Mouse (Mus musculus): ENCODE results near the gene Rnf8.
A peak's percentile ranks its signal among the peaks of the same experiment; 100 is the strongest.
"Not testable (repeated sequence)": the region's sequence is repeated elsewhere in the genome, so short reads cannot be mapped to it uniquely, and the experiment has no call there.

Rnf8 gene

DNA sequence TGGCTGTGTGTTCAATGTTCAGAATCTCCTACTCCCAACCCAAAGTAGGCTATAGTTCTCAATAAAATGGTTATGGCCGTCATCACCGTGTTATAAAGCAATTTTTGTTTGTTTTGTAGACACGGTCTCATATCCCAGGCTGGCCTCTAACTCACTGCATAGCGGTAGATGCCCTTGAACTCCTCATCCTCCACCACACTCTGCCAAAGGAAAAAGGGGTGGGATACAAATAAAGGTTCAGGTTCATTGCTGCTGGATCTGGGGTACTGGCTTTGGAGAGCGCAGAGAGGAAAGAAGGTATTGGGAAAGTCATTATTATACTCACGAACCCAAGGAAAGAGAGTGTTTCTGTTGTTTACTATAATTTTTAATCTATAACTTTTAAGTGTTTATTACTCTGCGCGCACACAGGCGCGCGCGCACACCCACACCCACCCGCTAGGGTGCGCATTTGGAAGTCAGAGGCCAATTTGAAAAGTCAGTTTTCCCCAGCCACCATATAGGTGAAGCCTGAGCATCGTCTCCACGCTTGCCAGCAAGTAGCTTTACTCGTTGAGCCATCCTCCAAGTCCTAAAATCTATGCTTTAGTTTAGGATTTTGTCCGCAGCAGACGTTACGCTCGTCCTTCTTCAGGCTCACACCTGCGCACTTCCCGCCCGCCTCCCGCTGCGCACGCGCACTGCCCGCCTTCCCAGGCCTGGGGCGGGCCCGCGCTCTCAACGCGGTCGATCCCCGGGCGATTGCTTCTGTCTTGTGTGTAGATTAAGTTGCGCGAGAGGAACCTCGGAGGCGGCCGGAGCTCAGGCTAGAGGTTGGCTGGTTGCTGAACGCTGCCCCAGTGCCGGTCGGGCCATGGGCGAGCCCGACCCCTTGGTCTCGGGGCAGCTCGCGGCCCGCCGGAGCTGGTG, at the start of gene Rnf8, which contains the start of gene Gm28043:
Rnf8 (plus strand) TSS at position 676 of the 909 bp plus-strand sequence.
Gm28043 (plus strand) TSS at position 762 of the 909 bp plus-strand sequence.
- peak; percentile 97 for DNase-seq (ENCODE audit: low read depth, low spot score)

GRCm38 (mm10) chr17:29565521-29565920, 49.1 kb upstream of the Rnf8 start:
- DNase-seq (ENCODE audit: low read depth, low spot score), result peak; percentile 54

GRCm38 (mm10) chr17:29568435-29568834, 46.2 kb upstream of the Rnf8 start:
- no peak for DNase-seq (ENCODE audit: low read depth, low spot score)

- DNase-seq (ENCODE audit: low read depth, low spot score), result no peak
Observed at GRCm38 (mm10) chr17:29569831-29570230, 44.8 kb upstream of the Rnf8 start.

DNA sequence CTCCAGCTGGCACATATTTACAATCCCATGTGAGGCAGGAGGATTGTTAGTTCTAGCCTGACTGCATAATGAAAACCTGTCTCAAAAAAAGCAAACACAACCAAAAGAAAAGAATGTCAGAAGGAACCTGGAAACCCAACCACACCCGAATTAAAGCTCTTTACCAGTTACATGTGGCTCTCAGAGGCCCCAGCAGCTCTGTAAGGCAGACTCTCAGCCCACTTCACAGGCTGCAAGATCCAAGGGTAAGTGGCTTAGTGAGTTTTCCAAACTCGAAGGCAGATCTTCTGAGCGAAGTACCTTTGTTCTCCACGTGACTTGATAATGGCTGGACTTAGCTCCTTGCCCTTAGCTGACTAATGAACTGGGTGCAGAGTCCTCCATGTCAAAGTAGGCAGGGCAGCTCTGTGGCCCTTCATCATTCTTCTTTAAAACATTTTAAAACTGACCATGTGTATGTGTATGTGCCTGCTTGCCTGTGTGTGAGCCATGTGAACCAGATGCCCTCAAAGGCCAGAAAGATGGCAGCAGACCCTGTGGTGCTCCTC, 34.9 kb upstream of the Rnf8 start:
- DNase-seq (ENCODE audit: low read depth, low spot score), result no peak

- DNase-seq (ENCODE audit: low read depth, low spot score), result no peak
Observed at GRCm38 (mm10) chr17:29583569-29583968, 31.0 kb upstream of the Rnf8 start.

DNA sequence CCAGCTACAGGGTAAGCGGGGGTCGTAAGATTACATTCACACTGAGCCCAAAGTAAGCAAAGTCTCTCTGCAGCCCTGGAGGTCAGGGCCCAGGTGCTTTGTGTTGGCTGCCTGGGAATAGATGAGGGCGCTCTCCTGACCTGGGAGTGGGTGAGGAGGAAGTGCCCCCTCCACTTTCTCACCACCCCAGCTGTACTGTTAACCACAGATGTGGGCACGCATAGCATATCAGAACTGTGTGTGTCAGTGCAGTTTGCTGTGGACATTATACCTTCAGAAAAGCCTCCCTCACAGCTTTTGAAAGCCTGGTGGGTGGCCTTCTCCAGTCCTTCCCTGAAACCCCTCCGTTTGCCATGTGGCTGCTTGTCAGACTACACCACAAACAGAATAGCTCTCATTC, 30.3 kb upstream of the Rnf8 start:
- no peak for DNase-seq (ENCODE audit: low read depth, low spot score)

DNA sequence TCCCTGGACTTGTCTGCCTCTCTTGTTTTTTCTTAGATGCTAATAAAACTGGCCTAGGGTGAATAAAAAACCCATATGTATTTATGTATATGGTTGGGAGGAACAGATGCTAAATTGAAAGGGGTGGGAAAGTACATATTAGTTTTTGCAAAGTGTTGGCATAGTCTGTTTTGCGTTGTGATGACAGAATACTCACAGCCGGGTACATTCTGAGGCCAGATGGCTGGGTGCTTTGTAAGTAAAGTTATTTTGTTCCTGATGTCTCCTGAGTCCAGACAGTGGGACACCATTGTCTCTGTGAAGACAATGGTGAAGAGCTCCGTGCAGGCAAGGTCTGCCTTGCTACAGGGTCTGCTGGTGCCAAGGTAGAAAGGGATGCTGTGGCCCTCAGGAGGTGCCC, 29.9 kb upstream of the Rnf8 start:
- no peak for DNase-seq (ENCODE audit: low read depth, low spot score)

DNA sequence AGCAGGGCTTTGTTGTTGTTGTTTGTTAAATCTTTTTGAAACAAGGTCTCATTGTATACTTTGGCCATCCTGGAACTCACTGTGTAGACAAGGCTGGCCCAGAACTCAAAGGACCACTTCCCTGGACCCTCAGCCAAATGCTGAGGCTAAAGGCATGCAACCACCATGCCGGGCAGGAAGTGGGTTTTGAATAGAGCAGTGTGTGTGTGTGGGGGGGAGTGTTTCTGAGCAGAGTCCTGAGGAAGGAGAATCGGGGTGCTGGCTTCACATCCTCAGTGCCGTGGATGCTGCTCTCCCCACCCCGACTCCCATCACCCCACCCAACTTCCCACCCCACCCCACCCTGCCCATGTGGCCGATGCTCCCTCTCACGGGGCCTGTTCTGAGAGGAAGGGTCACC, 29.1 kb upstream of the Rnf8 start:
- peak; percentile 22 for DNase-seq (ENCODE audit: low read depth, low spot score)

GRCm38 (mm10) chr17:29586921-29587320, 27.7 kb upstream of the Rnf8 start:
- DNase-seq (ENCODE audit: low read depth, low spot score), result no peak

DNA sequence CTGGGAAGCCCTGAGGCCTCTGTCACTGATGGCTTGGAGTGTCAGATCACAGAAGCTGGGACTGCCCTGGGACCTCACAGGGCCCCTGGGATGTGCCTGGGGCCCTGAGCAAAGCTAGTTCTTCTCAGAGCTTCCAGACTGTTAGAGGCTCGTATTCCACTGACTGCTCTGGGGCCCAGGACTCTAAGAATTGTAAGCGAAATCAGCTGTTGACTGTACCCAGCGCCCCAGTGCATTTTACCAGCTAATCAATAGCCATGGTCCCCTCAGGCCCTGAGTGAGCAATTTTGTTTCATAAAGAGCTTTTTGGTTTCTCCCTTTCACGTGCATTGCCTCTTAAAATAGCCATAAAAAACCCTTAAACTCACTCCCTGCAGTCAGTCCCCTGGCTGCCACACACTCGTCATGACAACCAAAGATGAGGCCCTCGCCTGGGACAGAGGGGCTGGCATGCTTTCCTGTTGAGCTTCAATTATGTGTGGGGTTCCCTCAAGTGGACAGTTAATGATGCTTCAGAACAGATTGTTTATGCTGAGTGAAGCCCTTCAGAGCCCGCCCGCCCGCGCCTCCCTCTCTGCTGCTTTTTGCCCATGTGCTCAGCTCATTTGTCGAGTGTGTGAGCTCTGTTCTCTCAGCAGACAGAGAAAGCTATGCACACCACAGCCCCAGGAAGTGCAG, 25.2 kb upstream of the Rnf8 start:
- no peak for DNase-seq (ENCODE audit: low read depth, low spot score)

DNA sequence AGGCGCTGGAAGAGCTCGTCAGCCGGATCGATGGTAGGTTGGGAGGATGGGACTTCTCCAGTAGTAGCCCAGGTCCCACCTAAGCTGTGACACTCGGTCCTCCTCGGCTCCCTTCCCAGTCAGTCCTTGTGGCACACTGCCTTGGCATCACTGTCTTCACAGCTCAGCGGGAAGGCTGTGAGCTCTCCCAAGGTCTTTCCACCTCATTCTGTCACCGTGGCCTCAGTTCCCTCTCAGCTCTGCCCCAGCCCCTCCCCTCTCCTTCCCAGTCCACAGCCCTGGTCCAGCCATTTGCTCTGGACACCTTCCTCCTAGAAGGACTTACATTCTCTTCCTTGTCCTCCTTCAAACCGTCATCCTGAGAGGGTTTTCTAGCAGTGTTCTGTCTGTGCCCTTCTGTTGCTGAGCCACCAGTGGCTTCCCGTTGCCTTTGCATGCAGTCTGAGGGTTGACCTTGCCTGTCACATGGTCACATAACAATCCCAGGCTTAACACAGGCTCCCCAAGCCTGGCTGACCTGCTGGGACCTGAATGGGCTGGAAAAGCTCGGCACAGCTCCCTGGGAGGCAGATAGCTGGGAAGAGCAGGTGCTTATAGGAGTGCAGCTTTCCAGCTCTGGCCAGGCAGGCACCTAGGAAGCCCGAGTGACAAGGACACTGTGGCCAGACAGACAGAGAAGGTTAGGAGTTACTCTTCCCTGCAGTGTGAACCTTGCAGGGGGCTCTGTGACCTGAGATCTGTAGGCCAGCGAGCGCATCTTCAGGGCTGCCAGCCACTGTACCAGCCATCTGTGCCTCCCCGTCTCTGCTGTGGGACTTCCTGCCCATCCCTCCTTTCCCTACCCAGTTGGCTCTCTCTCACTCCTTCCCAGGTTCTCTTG, 18.5 kb upstream of the Rnf8 start:
- DNase-seq (ENCODE audit: low read depth, low spot score), result no peak

DNA sequence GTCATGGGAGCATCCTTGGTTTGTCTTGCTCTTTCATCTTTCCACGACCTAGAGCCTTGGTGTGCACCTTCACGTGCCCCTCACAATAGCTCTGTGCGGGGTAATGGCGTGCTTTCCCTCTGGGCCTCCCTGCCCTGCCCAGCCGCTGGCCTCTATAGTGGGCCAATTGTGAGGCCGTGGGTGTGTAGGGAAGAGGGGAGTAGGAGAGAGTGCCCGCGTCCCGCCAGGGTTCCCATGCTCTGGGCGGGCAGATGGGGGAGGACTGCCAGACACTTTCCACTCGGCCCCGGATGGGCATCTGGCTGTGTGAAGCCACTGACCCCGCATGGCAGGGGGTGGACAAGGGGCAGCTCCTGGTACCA, 17.8 kb upstream of the Rnf8 start:
- DNase-seq (ENCODE audit: low read depth, low spot score), result no peak

GRCm38 (mm10) chr17:29599051-29599450, 15.5 kb upstream of the Rnf8 start:
- DNase-seq (ENCODE audit: low read depth, low spot score), result no peak

- no peak for DNase-seq (ENCODE audit: low read depth, low spot score)
Observed at GRCm38 (mm10) chr17:29599537-29599936, 15.1 kb upstream of the Rnf8 start.

- DNase-seq (ENCODE audit: low read depth, low spot score), result no peak
Observed at GRCm38 (mm10) chr17:29601391-29601790, 13.2 kb upstream of the Rnf8 start.

DNA sequence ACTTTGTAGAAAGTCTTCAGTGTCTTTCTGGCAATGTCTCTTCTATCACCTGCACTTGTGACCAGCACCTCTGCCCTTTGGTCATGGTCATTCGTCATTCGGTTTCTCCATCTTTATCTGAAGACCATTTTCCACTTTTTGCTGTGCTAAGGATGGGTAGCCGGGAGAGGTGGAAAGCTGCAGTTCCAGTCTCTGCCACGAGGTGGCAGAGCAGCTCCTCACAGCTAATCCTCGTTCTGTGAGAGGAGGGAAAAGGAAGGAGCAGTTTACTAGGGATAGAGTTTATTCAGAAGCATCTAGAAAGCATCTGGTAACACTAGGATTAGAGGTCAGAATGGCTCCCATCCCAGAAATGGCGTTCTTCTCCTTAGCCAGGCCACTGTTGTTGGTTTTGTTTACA, 11.3 kb upstream of the Rnf8 start:
- DNase-seq (ENCODE audit: low read depth, low spot score), result peak; percentile 65

GRCm38 (mm10) chr17:29613453-29613852, 1.1 kb upstream of the Rnf8 start:
- DNase-seq (ENCODE audit: low read depth, low spot score), result not testable (repeated sequence)

- DNase-seq (ENCODE audit: low read depth, low spot score), result no peak
Observed at GRCm38 (mm10) chr17:29615024-29615551, 498 bp downstream of the Rnf8 start.

DNA sequence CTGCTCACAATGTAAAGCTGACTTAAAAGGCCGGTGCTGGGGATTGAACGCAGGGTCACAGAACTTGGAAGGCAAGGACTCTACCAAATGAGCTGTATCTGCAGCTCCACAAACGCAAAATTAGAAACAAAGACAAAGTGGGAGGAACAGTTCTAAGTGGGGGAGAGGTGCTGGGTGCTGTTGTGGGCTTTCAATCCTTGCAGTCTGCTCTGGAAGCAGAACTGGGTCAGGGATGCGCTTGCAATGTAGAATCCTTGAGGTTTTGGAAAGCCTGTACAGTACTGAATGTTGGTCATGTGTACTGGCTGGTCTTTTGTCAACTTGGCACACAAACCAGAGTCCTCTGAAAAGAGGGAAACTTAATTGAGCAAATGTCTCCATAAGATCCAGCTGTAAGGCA, 1.0 kb downstream of the Rnf8 start:
- DNase-seq (ENCODE audit: low read depth, low spot score), result no peak

DNA sequence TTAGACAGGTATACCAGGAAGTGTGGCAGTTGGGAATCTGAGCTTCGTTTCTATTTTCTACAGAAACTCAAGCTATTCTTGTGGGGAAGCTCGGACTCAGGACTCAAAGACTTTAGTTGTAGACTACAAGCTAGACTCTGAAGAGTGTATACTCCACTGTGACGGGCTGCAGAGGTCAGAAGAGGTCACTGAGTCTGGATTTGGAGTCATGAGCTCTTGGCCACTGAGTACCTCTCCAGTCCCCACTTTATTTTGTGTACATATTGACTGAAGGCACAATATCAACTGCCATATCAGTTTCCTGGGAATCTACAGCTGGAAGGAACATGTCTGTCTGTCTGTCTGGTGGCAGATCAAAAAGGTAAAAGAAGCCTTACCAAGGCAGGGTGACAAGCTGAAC, 4.6 kb downstream of the Rnf8 start:
- no peak for DNase-seq (ENCODE audit: low read depth, low spot score)

Measured in CD4-positive helper T cell, adult 2 months (primary cell).